Mouse (Mus musculus) heart, postnatal 0 days (tissue): ENCODE results near the gene Prox2.

Experiments used
- CTCF ChIP-seq: IDR thresholded peaks from 2 replicates; pipeline ENCODE4 v1.5.1; 2016; ENCODE audit warnings: antibody characterized with exemption, control low read depth, low read depth
- EP300 ChIP-seq: IDR thresholded peaks from 2 replicates; pipeline ENCODE4 v1.6.1; 2016; ENCODE audit warnings: antibody characterized with exemption, low read depth

DNA sequence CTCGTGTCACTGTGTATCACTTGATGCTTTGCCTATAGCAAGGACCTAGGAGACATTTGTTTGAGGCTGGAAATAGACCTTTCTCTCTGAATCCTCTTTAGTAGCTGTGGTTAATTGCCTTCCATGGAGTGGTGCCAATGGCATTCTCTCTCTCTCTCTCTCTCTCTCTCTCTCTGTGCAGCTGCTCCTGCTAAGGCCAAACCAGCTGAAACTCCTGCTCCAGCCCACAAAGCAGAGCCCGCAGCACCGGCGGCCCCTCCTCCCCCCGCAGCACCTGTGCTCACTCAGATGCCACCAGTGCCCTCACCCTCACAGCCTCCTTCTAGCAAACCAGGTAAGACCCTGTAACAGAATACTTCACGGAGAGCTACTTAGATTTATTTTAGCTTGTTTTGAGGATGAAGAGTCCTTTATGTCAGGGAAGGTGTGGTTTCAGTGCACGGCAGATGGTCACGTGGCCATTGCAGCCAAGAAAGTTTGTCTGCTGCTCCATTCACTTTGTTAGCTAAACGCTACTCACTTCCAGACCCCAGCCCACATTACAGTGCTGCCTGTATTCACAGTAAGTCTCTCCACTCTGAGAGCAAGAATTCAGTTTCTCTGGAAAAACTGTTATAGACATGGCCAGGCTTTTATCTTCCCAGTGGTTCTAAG, 11.4 kb upstream of the Prox2 start:
- TF ChIP-seq CTCF (no peak), EP300 (no peak)
